Mouse (Mus musculus): ENCODE measurements around the gene Plk3. TPM values are rescaled to one million over a fixed set of nuclear protein-coding genes. Genes with fewer than 3 reads are reported as not detected.

The Plk3 gene
- polyA plus RNA-seq, 1 experiment, result 15.2 TPM

DNA sequence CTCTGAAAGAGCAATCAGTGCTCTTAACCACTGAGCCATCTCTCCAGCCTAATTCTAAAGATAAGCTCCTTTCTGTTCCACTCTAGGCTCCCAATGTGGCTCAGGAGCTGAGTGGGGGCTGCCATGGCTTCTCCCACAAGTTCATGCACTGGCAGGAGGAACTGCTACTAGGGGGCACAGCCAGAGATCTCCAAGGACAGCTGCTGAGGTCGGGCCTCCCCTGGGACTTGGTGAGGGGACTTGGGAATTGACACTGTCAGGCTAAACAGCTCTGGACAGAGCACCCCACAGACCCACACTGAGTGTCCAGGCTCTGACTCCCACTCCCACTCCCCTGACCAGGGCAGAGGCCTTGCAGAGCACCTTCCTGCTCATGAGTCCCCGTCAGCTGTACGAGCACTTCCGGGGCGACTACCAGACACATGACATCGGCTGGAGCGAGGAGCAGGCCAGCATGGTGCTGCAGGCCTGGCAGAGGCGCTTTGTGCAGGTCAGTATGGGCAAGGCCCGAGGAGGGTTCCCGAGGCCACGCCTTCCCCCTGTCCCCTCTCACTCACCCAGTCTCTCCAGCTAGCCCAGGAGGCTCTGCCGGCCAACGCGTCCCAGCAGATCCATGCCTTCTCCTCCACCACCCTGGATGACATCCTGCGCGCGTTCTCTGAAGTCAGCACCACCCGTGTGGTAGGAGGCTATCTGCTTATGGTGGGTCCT, 25.8 kb downstream of the Plk3 start:
- no peak overlapping the region for H3K4me3 ChIP-seq (ENCODE audit: insufficient read depth, poor library complexity, severe bottlenecking)
- no peaks in the 10 kb centered on the region for H3K36me3 ChIP-seq (ENCODE audit: control insufficient read depth, insufficient read depth)
- no peaks in the 10 kb centered on the region for H3K27me3 ChIP-seq (ENCODE audit: control insufficient read depth, insufficient read depth, insufficient read length)
- H3K79me2 ChIP-seq (ENCODE audit: control insufficient read depth, insufficient read depth), result no peaks in the 10 kb centered on the region
- no peak overlapping the region for H3ac ChIP-seq (ENCODE audit: control insufficient read depth, insufficient read length, low read depth)
- TF ChIP-seq MYOD1 (IDR thresholded peaks at IDR 0.05; ENCODE audit: control insufficient read depth, insufficient read length, low read depth) (no peak), USF1 (IDR thresholded peaks at IDR 0.05; ENCODE audit: low read depth) (no peak), MAX (IDR thresholded peaks at IDR 0.05) (no peak), MYOG (IDR thresholded peaks at IDR 0.05; ENCODE audit: control insufficient read depth, extremely low read depth, insufficient read length) (no peak), CEBPB (IDR thresholded peaks at IDR 0.05; ENCODE audit: low read depth) (no peak), FOSL1 (IDR thresholded peaks at IDR 0.05; ENCODE audit: insufficient read depth, low read length, poor library complexity, severe bottlenecking) (no peak), CTCF (IDR thresholded peaks at IDR 0.05; ENCODE audit: control insufficient read depth, insufficient read depth, insufficient read length) (no peak)
- H3K79me3 ChIP-seq (ENCODE audit: low read depth), result no peaks in the 10 kb centered on the region

DNA sequence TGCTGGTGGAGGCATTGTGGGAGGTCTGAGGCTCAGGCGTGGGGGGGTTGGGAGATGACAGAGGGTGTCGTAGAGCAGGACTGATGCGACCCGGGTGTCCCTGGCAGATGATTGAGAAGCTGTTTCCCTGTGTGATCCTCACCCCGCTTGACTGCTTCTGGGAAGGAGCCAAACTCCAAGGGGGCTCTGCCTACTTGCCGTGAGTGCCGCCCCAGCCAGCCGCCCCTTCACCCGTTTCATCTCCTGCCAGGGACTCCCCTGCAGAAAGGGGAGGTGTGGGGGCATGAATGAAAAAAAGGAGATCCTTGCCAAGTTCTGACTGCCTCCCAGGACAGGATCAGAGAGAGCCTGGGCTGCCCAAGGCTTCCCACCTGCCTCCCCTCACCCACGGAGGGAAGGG, 28.6 kb downstream of the Plk3 start:
- Histone ChIP-seq H3K79me2 (ENCODE audit: control insufficient read depth, insufficient read depth) (no peaks in the 10 kb centered on the region), H3K27me3 (ENCODE audit: control insufficient read depth, insufficient read depth, insufficient read length) (no peaks in the 10 kb centered on the region), H3ac (ENCODE audit: control insufficient read depth, insufficient read length, low read depth) (no peak overlapping the region), H3K79me3 (ENCODE audit: low read depth) (no peaks in the 10 kb centered on the region), H3K4me3 (ENCODE audit: insufficient read depth, poor library complexity, severe bottlenecking) (no peak overlapping the region), H3K36me3 (ENCODE audit: control insufficient read depth, insufficient read depth) (no peaks in the 10 kb centered on the region)
- TF ChIP-seq MYOD1 (IDR thresholded peaks at IDR 0.05; ENCODE audit: control insufficient read depth, insufficient read length, low read depth) (no peak), USF1 (IDR thresholded peaks at IDR 0.05; ENCODE audit: low read depth) (no peak), CTCF (IDR thresholded peaks at IDR 0.05; ENCODE audit: control insufficient read depth, insufficient read depth, insufficient read length) (no peak), FOSL1 (IDR thresholded peaks at IDR 0.05; ENCODE audit: insufficient read depth, low read length, poor library complexity, severe bottlenecking) (no peak), MAX (IDR thresholded peaks at IDR 0.05) (no peak), CEBPB (IDR thresholded peaks at IDR 0.05; ENCODE audit: low read depth) (no peak), MYOG (IDR thresholded peaks at IDR 0.05; ENCODE audit: control insufficient read depth, extremely low read depth, insufficient read length) (no peak)

DNA sequence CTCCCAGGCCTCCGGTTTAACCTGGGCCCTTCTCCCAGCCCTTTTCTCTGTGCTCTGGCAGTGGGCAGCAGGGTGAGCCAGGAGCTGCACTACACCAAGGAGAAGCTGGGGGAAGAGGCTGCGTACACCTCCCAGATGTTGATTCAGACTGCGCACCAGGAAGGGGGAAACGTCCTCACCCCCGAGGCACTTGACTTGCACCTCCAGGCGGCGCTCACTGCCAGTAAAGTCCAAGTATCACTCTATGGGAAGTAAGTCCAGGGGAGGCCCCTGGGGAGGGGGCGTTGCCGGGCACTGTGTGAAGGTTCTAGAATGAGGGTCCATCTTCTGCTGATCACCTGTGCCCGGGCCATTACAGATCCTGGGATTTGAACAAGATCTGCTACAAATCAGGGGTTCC, 29.1 kb downstream of the Plk3 start:
- TF ChIP-seq CTCF (IDR thresholded peaks at IDR 0.05; ENCODE audit: control insufficient read depth, insufficient read depth, insufficient read length) (peak; percentile 7), FOSL1 (IDR thresholded peaks at IDR 0.05; ENCODE audit: insufficient read depth, low read length, poor library complexity, severe bottlenecking) (no peak)
- Histone ChIP-seq H3K79me3 (ENCODE audit: low read depth) (no peaks in the 10 kb centered on the region), H3ac (ENCODE audit: control insufficient read depth, insufficient read length, low read depth) (no peak overlapping the region), H3K27me3 (ENCODE audit: control insufficient read depth, insufficient read depth, insufficient read length) (no peaks in the 10 kb centered on the region), H3K79me2 (ENCODE audit: control insufficient read depth, insufficient read depth) (no peaks in the 10 kb centered on the region), H3K4me3 (ENCODE audit: insufficient read depth, poor library complexity, severe bottlenecking) (no peak overlapping the region), H3K36me3 (ENCODE audit: control insufficient read depth, insufficient read depth) (no peaks in the 10 kb centered on the region)

DNA sequence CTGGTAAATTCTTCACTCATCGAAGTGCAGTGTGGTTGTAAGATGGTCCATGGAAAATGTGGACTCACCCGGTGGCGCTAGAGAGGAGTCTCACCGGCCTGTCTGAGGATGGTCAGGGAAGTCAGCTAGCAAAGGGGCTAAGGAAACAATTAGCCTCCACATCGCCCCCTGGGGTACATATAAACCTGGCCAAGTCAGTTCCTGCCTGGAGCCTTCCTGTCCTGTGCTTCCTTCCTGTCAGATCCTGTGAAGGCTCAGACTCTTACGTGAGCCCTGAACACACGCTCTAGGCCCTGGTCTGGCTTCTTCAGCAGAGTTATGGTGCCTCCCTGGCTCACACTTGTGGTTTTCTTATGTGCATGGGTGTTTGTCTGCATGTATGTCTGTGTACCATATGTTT, 32.5 kb downstream of the Plk3 start:
- no peaks in the 10 kb centered on the region for H3K36me3 ChIP-seq (ENCODE audit: control insufficient read depth, insufficient read depth)
- H3K79me2 ChIP-seq (ENCODE audit: control insufficient read depth, insufficient read depth), result no peaks in the 10 kb centered on the region
- no peaks in the 10 kb centered on the region for H3K79me3 ChIP-seq (ENCODE audit: low read depth)
- peaks cover 6% of the 10 kb centered on the region for H3K27me3 ChIP-seq (ENCODE audit: control insufficient read depth, insufficient read depth, insufficient read length)
- no peak for TF ChIP-seq CEBPB (IDR thresholded peaks at IDR 0.05; ENCODE audit: low read depth)
- H3ac ChIP-seq (ENCODE audit: control insufficient read depth, insufficient read length, low read depth), result no peak overlapping the region
- no peak overlapping the region for H3K4me3 ChIP-seq (ENCODE audit: insufficient read depth, poor library complexity, severe bottlenecking)

DNA sequence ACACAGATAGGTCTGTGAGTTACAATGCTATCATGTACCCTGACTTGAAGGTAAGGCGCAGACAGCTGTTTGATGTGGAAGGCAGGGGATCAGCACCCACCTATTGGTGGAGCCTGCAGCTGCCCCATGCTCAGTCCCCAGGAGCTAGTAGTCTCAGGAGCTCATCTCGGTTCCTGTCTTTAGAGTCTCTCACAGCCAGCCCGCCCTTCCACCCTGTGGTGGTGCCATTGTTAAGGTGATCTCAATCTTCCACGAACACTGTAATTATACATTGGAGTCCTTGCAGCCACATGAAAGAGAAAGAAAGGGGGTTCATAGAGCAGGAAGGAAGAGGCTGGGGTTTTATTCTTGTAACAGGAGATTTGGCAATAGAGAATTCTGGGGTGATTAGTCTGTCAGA, 33.7 kb downstream of the Plk3 start:
- Histone ChIP-seq H3K27me3 (ENCODE audit: control insufficient read depth, insufficient read depth, insufficient read length) (peaks cover 13% of the 10 kb centered on the region), H3K79me2 (ENCODE audit: control insufficient read depth, insufficient read depth) (no peaks in the 10 kb centered on the region), H3K79me3 (ENCODE audit: low read depth) (no peaks in the 10 kb centered on the region), H3ac (ENCODE audit: control insufficient read depth, insufficient read length, low read depth) (no peak overlapping the region), H3K36me3 (ENCODE audit: control insufficient read depth, insufficient read depth) (no peaks in the 10 kb centered on the region), H3K4me3 (ENCODE audit: insufficient read depth, poor library complexity, severe bottlenecking) (no peak overlapping the region)
- TF ChIP-seq MAX (IDR thresholded peaks at IDR 0.05) (no peak), MYOG (IDR thresholded peaks at IDR 0.05; ENCODE audit: control insufficient read depth, extremely low read depth, insufficient read length) (no peak), USF1 (IDR thresholded peaks at IDR 0.05; ENCODE audit: low read depth) (no peak), FOSL1 (IDR thresholded peaks at IDR 0.05; ENCODE audit: insufficient read depth, low read length, poor library complexity, severe bottlenecking) (no peak), MYOD1 (IDR thresholded peaks at IDR 0.05; ENCODE audit: control insufficient read depth, insufficient read length, low read depth) (no peak), CEBPB (IDR thresholded peaks at IDR 0.05; ENCODE audit: low read depth) (no peak), CTCF (IDR thresholded peaks at IDR 0.05; ENCODE audit: control insufficient read depth, insufficient read depth, insufficient read length) (no peak)

DNA sequence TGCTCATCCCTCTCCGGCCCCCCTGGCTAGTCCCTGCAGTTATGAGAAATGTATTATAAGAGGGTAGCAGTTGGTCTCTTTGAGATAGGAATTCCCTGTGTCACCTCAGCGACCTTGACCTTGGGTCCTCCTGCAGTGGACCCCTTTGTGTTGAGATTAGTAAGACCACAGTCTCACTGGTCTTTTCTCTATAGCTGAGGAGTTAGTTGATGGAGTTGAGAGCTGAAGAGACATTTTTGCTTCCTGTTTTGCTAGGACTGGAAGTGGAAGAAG, 35.1 kb downstream of the Plk3 start:
- Histone ChIP-seq H3K79me2 (ENCODE audit: control insufficient read depth, insufficient read depth) (no peaks in the 10 kb centered on the region), H3K4me3 (ENCODE audit: insufficient read depth, poor library complexity, severe bottlenecking) (no peak overlapping the region), H3K79me3 (ENCODE audit: low read depth) (no peaks in the 10 kb centered on the region), H3ac (ENCODE audit: control insufficient read depth, insufficient read length, low read depth) (no peak overlapping the region), H3K36me3 (ENCODE audit: control insufficient read depth, insufficient read depth) (no peaks in the 10 kb centered on the region), H3K27me3 (ENCODE audit: control insufficient read depth, insufficient read depth, insufficient read length) (peaks cover 13% of the 10 kb centered on the region)
- no peak for TF ChIP-seq MYOG (IDR thresholded peaks at IDR 0.05; ENCODE audit: control insufficient read depth, extremely low read depth, insufficient read length)
- no peak for TF ChIP-seq MAX (IDR thresholded peaks at IDR 0.05)
- TF ChIP-seq CTCF (IDR thresholded peaks at IDR 0.05; ENCODE audit: control insufficient read depth, insufficient read depth, insufficient read length), result no peak
- TF ChIP-seq CEBPB (IDR thresholded peaks at IDR 0.05; ENCODE audit: low read depth), result no peak
- TF ChIP-seq USF1 (IDR thresholded peaks at IDR 0.05; ENCODE audit: low read depth), result no peak
- TF ChIP-seq MYOD1 (IDR thresholded peaks at IDR 0.05; ENCODE audit: control insufficient read depth, insufficient read length, low read depth), result no peak
- no peak for TF ChIP-seq FOSL1 (IDR thresholded peaks at IDR 0.05; ENCODE audit: insufficient read depth, low read length, poor library complexity, severe bottlenecking)

Data from C2C12 (cell line).